Mouse (Mus musculus): ENCODE measurements around the gene Tmem86b. TPM values are rescaled to one million over a fixed set of nuclear protein-coding genes. Genes with fewer than 3 reads are reported as not detected.

Tmem86b gene
- polyA plus RNA-seq, 1 experiment from 2014 or later = 1.3 TPM

- H3K9ac ChIP-seq = peak within 1 kb of the TSS; percentile 90
- peak within 1 kb of the TSS; percentile 94 for H3K27ac ChIP-seq (replicated peaks)
- H3K27me3 ChIP-seq = no peaks in the 10 kb centered on the region
- peaks cover 39% of the 10 kb centered on the region for H3K4me1 ChIP-seq
- no peaks in the 10 kb centered on the region for H3K9me3 ChIP-seq (replicated peaks)
- peaks cover 10% of the 10 kb centered on the region for H3K36me3 ChIP-seq
- peak within 1 kb of the TSS; percentile 83 for H3K4me2 ChIP-seq (replicated peaks)
- peak; percentile 97 for ATAC-seq (ENCODE audit: insufficient number of reproducible peaks, low FRiP score, low TSS enrichment, low read depth)
- H3K4me3 ChIP-seq (replicated peaks) = peak within 1 kb of the TSS; percentile 74
- WGBS = under 1% methylated on average over 54 of the region's 54 CpGs
Observed at GRCm38 (mm10) chr7:4658912-4659551, 27.8 kb upstream of the Tmem86b start, which contains the start of gene Ppp6r1. Gene Ppp6r1 (minus strand): TSS chr7:4659019.

- no peaks in the 10 kb centered on the region for H3K27me3 ChIP-seq
- under 1% methylated on average over 77 of the region's 78 CpGs for WGBS
- peak; percentile 48 for ATAC-seq (ENCODE audit: insufficient number of reproducible peaks, low FRiP score, low TSS enrichment, low read depth)
- H3K9ac ChIP-seq = peak overlapping the region; percentile 90
- peak overlapping the region; percentile 74 for H3K4me3 ChIP-seq (replicated peaks)
- peak overlapping the region; percentile 83 for H3K4me2 ChIP-seq (replicated peaks)
- H3K36me3 ChIP-seq = peaks cover 10% of the 10 kb centered on the region; the same call in 1 of the 2 replicates
- H3K27ac ChIP-seq (replicated peaks) = peak overlapping the region; percentile 94
- H3K4me1 ChIP-seq = peaks cover 43% of the 10 kb centered on the region
- H3K9me3 ChIP-seq (replicated peaks) = no peaks in the 10 kb centered on the region
Observed at GRCm38 (mm10) chr7:4658128-4658907, 27.1 kb upstream of the Tmem86b start.

DNA sequence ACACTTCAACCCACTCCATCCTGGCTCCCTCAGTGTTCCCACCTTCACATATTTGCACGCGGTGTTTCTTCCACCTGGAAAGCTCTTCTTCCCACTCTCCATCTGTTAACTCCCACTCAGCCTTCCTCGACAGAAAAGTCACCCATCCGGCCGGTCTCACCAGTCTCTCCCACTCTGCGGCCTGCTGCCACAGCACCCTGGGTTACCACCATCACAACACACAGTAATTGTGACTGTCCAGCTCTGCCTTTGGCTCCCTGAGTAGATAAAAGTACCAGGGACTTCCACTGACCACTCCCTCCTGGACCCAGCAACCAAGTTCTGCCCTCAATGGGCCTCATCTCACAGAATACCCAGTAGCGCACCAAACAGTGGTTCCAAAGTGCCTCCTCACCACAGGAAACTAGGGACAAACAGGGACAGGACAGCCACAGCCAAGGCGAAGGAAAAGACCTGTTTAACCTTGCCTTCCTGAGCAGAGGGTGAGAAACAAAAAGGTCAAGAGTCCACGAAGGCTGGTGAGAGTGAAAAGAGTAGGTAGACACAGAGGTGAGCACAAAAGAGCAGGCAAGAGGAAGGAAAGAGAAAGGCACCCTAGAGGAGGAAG lies 26.4 kb upstream of the Tmem86b start:
- 44% methylated on average over 9 of the region's 9 CpGs for WGBS
- H3K4me1 ChIP-seq = peaks cover 43% of the 10 kb centered on the region
- ATAC-seq (ENCODE audit: insufficient number of reproducible peaks, low FRiP score, low TSS enrichment, low read depth) = no peak

DNA sequence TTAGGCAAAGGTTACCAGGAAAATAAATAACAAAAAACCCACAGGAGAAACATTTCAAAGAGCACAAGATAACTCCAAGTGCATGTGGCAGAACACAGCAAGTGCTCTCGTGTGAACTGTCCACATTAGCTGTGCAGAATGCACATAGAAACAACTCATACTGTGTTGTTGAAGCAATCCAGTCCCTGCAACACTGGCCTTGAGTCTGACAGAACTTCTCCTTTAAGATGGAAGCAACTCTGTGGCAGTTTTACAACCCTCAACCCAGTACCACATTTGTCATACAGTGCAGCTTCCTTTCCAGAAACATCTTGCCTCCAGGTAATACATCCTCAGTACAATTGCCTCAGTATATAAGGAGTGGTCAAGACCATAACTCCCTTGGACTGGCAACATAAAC lies 25.6 kb upstream of the Tmem86b start:
- Histone ChIP-seq H3K9ac (no peak overlapping the region; the same call in 1 of the 2 replicates), H3K4me1 (peaks cover 43% of the 10 kb centered on the region), H3K4me2 (replicated peaks) (peak overlapping the region; percentile 83), H3K9me3 (replicated peaks) (no peaks in the 10 kb centered on the region), H3K4me3 (replicated peaks) (peak overlapping the region; percentile 74; the same call in 1 of the 2 replicates), H3K27me3 (no peaks in the 10 kb centered on the region), H3K36me3 (peaks cover 2% of the 10 kb centered on the region; the same call in 1 of the 2 replicates), H3K27ac (replicated peaks) (no peak overlapping the region)
- 65% methylated on average over 1 of the region's 1 CpGs for WGBS
- no peak for ATAC-seq (ENCODE audit: insufficient number of reproducible peaks, low FRiP score, low TSS enrichment, low read depth)

More for the DNA sequence above, 26.4 kb upstream of the Tmem86b start:
- H3K4me3 ChIP-seq (replicated peaks) = peak overlapping the region; percentile 74
- peak overlapping the region; percentile 90 for H3K9ac ChIP-seq
- H3K27ac ChIP-seq (replicated peaks) = peak overlapping the region; percentile 94
- peak overlapping the region; percentile 83 for H3K4me2 ChIP-seq (replicated peaks)
- no peaks in the 10 kb centered on the region for H3K9me3 ChIP-seq (replicated peaks)
- H3K27me3 ChIP-seq = no peaks in the 10 kb centered on the region
- H3K36me3 ChIP-seq = peaks cover 6% of the 10 kb centered on the region; the same call in 1 of the 2 replicates

- Histone ChIP-seq H3K4me2 (replicated peaks) (no peak overlapping the region), H3K4me3 (replicated peaks) (no peak overlapping the region), H3K36me3 (peaks cover 9% of the 10 kb centered on the region; the same call in 1 of the 2 replicates), H3K9me3 (replicated peaks) (no peaks in the 10 kb centered on the region), H3K27ac (replicated peaks) (no peak overlapping the region), H3K9ac (no peak overlapping the region), H3K4me1 (peaks cover 43% of the 10 kb centered on the region), H3K27me3 (no peaks in the 10 kb centered on the region)
- no peak for ATAC-seq (ENCODE audit: insufficient number of reproducible peaks, low FRiP score, low TSS enrichment, low read depth)
- WGBS = 73% methylated on average over 1 of the region's 1 CpGs
Observed at GRCm38 (mm10) chr7:4655916-4656315, 24.7 kb upstream of the Tmem86b start.

GRCm38 (mm10) chr7:4655393-4655792 lies 24.2 kb upstream of the Tmem86b start:
- Histone ChIP-seq H3K9me3 (replicated peaks) (no peaks in the 10 kb centered on the region), H3K36me3 (peaks cover 9% of the 10 kb centered on the region; the same call in 1 of the 2 replicates), H3K4me2 (replicated peaks) (no peak overlapping the region), H3K9ac (no peak overlapping the region), H3K4me1 (peaks cover 40% of the 10 kb centered on the region), H3K27ac (replicated peaks) (no peak overlapping the region), H3K4me3 (replicated peaks) (no peak overlapping the region), H3K27me3 (no peaks in the 10 kb centered on the region)
- 84% methylated on average over 4 of the region's 4 CpGs for WGBS
- no peak for ATAC-seq (ENCODE audit: insufficient number of reproducible peaks, low FRiP score, low TSS enrichment, low read depth)

DNA sequence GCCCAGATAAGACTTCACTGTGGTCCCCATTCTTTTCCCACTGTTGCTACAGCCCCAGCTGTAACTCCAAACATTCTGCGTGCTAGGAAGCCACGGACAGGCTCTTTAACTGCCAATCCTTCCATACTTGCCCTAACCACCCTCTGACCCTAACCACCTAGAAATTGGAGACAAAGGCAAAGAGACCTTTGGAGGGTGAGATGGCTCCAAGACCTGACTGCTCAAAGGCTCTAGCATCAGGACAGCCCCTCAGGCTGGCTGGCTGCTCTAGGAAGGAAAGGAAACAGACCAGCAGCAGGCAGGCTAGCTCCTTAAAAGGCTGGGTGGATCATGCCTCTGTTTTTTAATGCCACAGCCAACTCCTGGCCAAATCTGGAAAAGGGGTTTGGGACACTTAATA lies 23.0 kb upstream of the Tmem86b start:
- WGBS = 82% methylated on average over 2 of the region's 2 CpGs
- Histone ChIP-seq H3K27ac (replicated peaks) (0 out of 2 replicates have a peak overlapping the region, but pooled peaks have one; percentile 40), H3K9ac (no peak overlapping the region), H3K36me3 (peaks cover 9% of the 10 kb centered on the region; the same call in 1 of the 2 replicates), H3K4me1 (peaks cover 33% of the 10 kb centered on the region), H3K4me2 (replicated peaks) (no peak overlapping the region), H3K9me3 (replicated peaks) (no peaks in the 10 kb centered on the region), H3K4me3 (replicated peaks) (no peak overlapping the region), H3K27me3 (no peaks in the 10 kb centered on the region)
- ATAC-seq (ENCODE audit: insufficient number of reproducible peaks, low FRiP score, low TSS enrichment, low read depth) = no peak

DNA sequence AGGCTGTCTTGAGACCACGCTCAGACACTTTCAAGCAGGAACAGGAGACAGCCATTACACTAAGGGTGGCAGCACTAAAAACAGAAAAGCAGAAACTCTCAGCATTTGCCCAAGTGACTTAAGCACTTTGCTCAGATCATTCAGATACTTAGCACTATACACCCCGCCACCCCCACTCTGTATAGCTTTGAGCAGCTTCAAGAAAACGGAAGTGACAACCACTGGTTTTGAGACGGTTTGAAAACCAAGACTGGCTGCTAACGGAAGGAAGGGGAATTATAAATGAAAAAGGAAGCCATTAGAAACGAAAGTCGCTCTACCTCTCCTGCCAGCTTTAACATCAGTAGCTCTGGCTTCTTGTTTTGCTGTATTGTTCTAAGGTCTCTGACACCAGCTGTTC lies 22.6 kb upstream of the Tmem86b start:
- no peak for ATAC-seq (ENCODE audit: insufficient number of reproducible peaks, low FRiP score, low TSS enrichment, low read depth)
- Histone ChIP-seq H3K36me3 (peaks cover 9% of the 10 kb centered on the region; the same call in 1 of the 2 replicates), H3K9ac (no peak overlapping the region), H3K27ac (replicated peaks) (no peak overlapping the region; the same call in 1 of the 2 replicates), H3K4me2 (replicated peaks) (no peak overlapping the region), H3K4me1 (peaks cover 33% of the 10 kb centered on the region), H3K9me3 (replicated peaks) (no peaks in the 10 kb centered on the region), H3K4me3 (replicated peaks) (no peak overlapping the region), H3K27me3 (no peaks in the 10 kb centered on the region)
- WGBS = 71% methylated on average over 7 of the region's 7 CpGs

DNA sequence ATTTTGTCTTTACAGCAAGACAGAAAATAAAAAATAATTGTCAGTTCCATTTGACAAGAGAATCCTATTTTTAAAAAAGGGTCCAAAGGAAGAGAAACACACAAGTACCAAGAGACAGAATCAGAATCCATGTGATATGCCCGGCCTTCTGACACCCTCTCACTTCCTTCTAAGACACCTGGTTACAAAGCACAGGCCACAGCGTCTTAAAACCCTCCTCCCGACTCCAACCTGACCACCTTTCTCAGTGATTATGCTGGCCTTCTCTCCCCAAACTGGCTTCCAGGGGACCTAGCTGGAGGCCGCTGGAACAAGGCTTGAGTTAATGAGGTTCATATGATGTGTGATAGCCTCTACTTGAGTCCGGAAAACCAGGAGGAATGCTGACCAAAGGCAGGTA lies 22.1 kb upstream of the Tmem86b start:
- Histone ChIP-seq H3K4me2 (replicated peaks) (no peak overlapping the region), H3K9me3 (replicated peaks) (no peaks in the 10 kb centered on the region), H3K9ac (no peak overlapping the region), H3K36me3 (peaks cover 9% of the 10 kb centered on the region; the same call in 1 of the 2 replicates), H3K4me3 (replicated peaks) (no peak overlapping the region), H3K27me3 (no peaks in the 10 kb centered on the region), H3K4me1 (peaks cover 33% of the 10 kb centered on the region), H3K27ac (replicated peaks) (no peak overlapping the region; the same call in 1 of the 2 replicates)
- ATAC-seq (ENCODE audit: insufficient number of reproducible peaks, low FRiP score, low TSS enrichment, low read depth) = no peak
- 62% methylated on average over 5 of the region's 5 CpGs for WGBS

- no peak overlapping the region for H3K9ac ChIP-seq
- H3K27ac ChIP-seq (replicated peaks) = no peak overlapping the region
- H3K27me3 ChIP-seq = no peaks in the 10 kb centered on the region
- no peaks in the 10 kb centered on the region for H3K9me3 ChIP-seq (replicated peaks)
- H3K4me3 ChIP-seq (replicated peaks) = no peak overlapping the region
- H3K4me1 ChIP-seq = peaks cover 30% of the 10 kb centered on the region
- ATAC-seq (ENCODE audit: insufficient number of reproducible peaks, low FRiP score, low TSS enrichment, low read depth) = no peak
- no peak overlapping the region for H3K4me2 ChIP-seq (replicated peaks)
- peaks cover 9% of the 10 kb centered on the region; the same call in 1 of the 2 replicates for H3K36me3 ChIP-seq
- WGBS = 89% methylated on average over 5 of the region's 5 CpGs
Observed at GRCm38 (mm10) chr7:4652726-4653125, 21.5 kb upstream of the Tmem86b start.

DNA sequence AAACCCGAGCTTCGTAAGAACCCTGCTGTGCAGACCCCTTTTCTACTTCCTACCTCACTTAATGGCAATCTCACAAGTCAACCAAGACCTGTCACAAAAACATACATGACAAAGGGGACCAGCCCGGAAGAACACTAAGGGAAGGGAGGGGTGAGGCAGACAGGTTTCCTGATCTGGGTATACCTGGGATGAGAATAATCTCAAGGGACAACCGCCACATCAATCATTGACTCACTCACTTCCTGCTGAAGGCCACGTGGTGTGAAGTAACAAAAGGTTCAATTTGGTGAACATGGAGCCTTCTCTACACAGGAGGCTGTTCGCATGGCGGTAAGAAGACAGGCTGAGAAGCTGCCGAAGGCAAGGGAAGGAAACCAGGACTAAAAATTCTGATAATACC lies 20.4 kb upstream of the Tmem86b start:
- Histone ChIP-seq H3K9ac (no peak overlapping the region), H3K9me3 (replicated peaks) (no peaks in the 10 kb centered on the region), H3K27me3 (no peaks in the 10 kb centered on the region), H3K36me3 (peaks cover 13% of the 10 kb centered on the region; the same call in 1 of the 2 replicates), H3K4me2 (replicated peaks) (no peak overlapping the region), H3K4me1 (peaks cover 18% of the 10 kb centered on the region; the same call in 1 of the 2 replicates), H3K27ac (replicated peaks) (no peak overlapping the region), H3K4me3 (replicated peaks) (no peak overlapping the region)
- 88% methylated on average over 8 of the region's 8 CpGs for WGBS
- ATAC-seq (ENCODE audit: insufficient number of reproducible peaks, low FRiP score, low TSS enrichment, low read depth) = no peak

Measured in embryonic facial prominence, embryonic 15.5 days (tissue).